ENCODE assay signal across 20 mouse cellular contexts in genomic region chr3:140548483-140548882, GRCm38 (mm10).
A peak's percentile ranks its signal among the peaks of the same experiment; 100 is the strongest.
DNase-seq lines count a peak whose midpoint lies in the region; ATAC-seq lines count a peak whose summit lies in the region.
"Had no signal": no experiment of that assay in that cellular context is flagged by ENCODE, and none has a peak within 500 bp of the region (broad histone marks: within the 10 kb centered on the region; RNA-seq: fewer than 3 reads in every experiment).

No protein-coding gene starts in this region.

- 73% methylated on average over 3 of the region's 3 CpGs for WGBS in forebrain, embryonic 16.5 days
- WGBS in forebrain, embryonic 12.5 days: 81% methylated on average over 3 of the region's 3 CpGs

- H3K27me3 ChIP-seq in forebrain, embryonic 16.5 days (replicated peaks; ENCODE audit: control insufficient read depth, insufficient read depth, low read length): no peaks in the 10 kb centered on the region
- no peaks in the 10 kb centered on the region for H3K27me3 ChIP-seq in forebrain, embryonic 12.5 days
- H3K27me3 ChIP-seq: embryonic facial prominence, embryonic 15.5 days; heart, embryonic 13.5 days; intestine, embryonic 15.5 days had no signal

- intact Hi-C loops in heart, postnatal 10 days (cut with DNase I): no loop called here
- intact Hi-C loops in heart, postnatal 14 days (cut with DNase I): no loop called here

- H3K4me2 ChIP-seq in forebrain, embryonic 16.5 days (ENCODE audit: low read length): no peak overlapping the region
- no peak overlapping the region for H3K4me2 ChIP-seq in forebrain, embryonic 12.5 days
- H3K4me2 ChIP-seq: embryonic facial prominence, embryonic 15.5 days; heart, embryonic 13.5 days; hindbrain, embryonic 14.5 days; intestine, embryonic 15.5 days had no signal

- H3K9me3 ChIP-seq in forebrain, embryonic 16.5 days (ENCODE audit: control insufficient read depth, low read length): peaks cover 3% of the 10 kb centered on the region; the same call in 1 of the 2 replicates
- no peaks in the 10 kb centered on the region for H3K9me3 ChIP-seq in forebrain, embryonic 12.5 days
- H3K9me3 ChIP-seq: embryonic facial prominence, embryonic 15.5 days; forebrain, embryonic 10.5 days; heart, embryonic 13.5 days; hindbrain, embryonic 10.5 days; intestine, embryonic 15.5 days had no signal

- DNase-seq in heart, postnatal 10 days: peak; percentile 2 to 23
- no peak for DNase-seq in heart, postnatal 14 days
- peak; percentile 48 for DNase-seq in brain, adult 2 months (ENCODE audit: low read depth, low spot score)
- DNase-seq in telencephalon, adult 2 months (ENCODE audit: low read depth, low spot score): peak; percentile 42
- no peak for DNase-seq in ovary, postnatal 10 days (ENCODE audit: low spot score)
- DNase-seq: adrenal gland, postnatal 10 days; cerebellum, adult 2 months; cerebellum, postnatal 14 days; embryo, embryonic 11 days; gastrocnemius, adult 2 months; gastrocnemius, postnatal 25 days had no signal

- H3K4me3 ChIP-seq in forebrain, embryonic 16.5 days (replicated peaks; ENCODE audit: low read length): no peak overlapping the region
- H3K4me3 ChIP-seq in forebrain, embryonic 12.5 days (replicated peaks): no peak overlapping the region
- H3K4me3 ChIP-seq: embryonic facial prominence, embryonic 15.5 days; erythroblast, embryonic 14.5 days; forebrain, embryonic 10.5 days; gastrocnemius, adult 2 months; heart, embryonic 13.5 days; hindbrain, embryonic 10.5 days; intestine, embryonic 15.5 days had no signal

- no peaks in the 10 kb centered on the region for H3K36me3 ChIP-seq in forebrain, embryonic 16.5 days (ENCODE audit: control insufficient read depth, insufficient read depth)
- H3K36me3 ChIP-seq in forebrain, embryonic 12.5 days (replicated peaks): no peaks in the 10 kb centered on the region
- H3K36me3 ChIP-seq: embryonic facial prominence, embryonic 15.5 days; forebrain, embryonic 10.5 days; heart, embryonic 13.5 days; hindbrain, embryonic 10.5 days; intestine, embryonic 15.5 days had no signal

- H3K27ac ChIP-seq in forebrain, embryonic 16.5 days (ENCODE audit: low read length): no peak overlapping the region
- no peak overlapping the region for H3K27ac ChIP-seq in forebrain, embryonic 12.5 days
- H3K27ac ChIP-seq: embryonic facial prominence, embryonic 15.5 days; forebrain, embryonic 10.5 days; gastrocnemius, adult 2 months; heart, embryonic 13.5 days; hindbrain, embryonic 10.5 days; hindbrain, embryonic 14.5 days; intestine, embryonic 15.5 days had no signal

- H3K9ac ChIP-seq in forebrain, embryonic 16.5 days (replicated peaks; ENCODE audit: low read depth, low read length): no peak overlapping the region
- no peak overlapping the region for H3K9ac ChIP-seq in forebrain, embryonic 12.5 days
- H3K9ac ChIP-seq: embryonic facial prominence, embryonic 15.5 days; heart, embryonic 13.5 days; hindbrain, embryonic 14.5 days; intestine, embryonic 15.5 days had no signal

- H3K4me1 ChIP-seq in forebrain, embryonic 16.5 days (replicated peaks; ENCODE audit: control insufficient read depth, insufficient read depth, low read length): no peaks in the 10 kb centered on the region
- H3K4me1 ChIP-seq in forebrain, embryonic 12.5 days: no peaks in the 10 kb centered on the region
- H3K4me1 ChIP-seq: embryonic facial prominence, embryonic 15.5 days; forebrain, embryonic 10.5 days; heart, embryonic 13.5 days; hindbrain, embryonic 10.5 days; intestine, embryonic 15.5 days had no signal

- ATAC-seq in forebrain, embryonic 16.5 days: peak; percentile 61
- no peak for ATAC-seq in forebrain, embryonic 12.5 days (ENCODE audit: low FRiP score)
- ATAC-seq: intestine, embryonic 15.5 days had no signal

Comparison
In these comparisons a context has a peak if more than half of its experiments do, and no peak if none do; other contexts are left out.
1. DNase-seq: peak in heart, postnatal 10 days (2 of 2), brain, adult 2 months (single experiment) and telencephalon, adult 2 months (single experiment); none in heart, postnatal 14 days (0 of 2) and ovary, postnatal 10 days (single experiment).